Mouse (Mus musculus) G1E (cell line): ENCODE data around the gene Ccpg1.

ENCODE experiments used
- CTCF ChIP-seq: IDR thresholded peaks from 2 replicates; pipeline ENCODE4 v1.5.1; 2012; ENCODE audit warnings: low read depth, low read length, inconsistent platforms, mixed read lengths
- GATA1 ChIP-seq: IDR thresholded peaks from 2 replicates; pipeline ENCODE4 v1.6.1; 2012; ENCODE audit warnings: borderline replicate concordance, low read length, inconsistent platforms, mixed read lengths
- GATA2 ChIP-seq: IDR thresholded peaks from 2 replicates; pipeline ENCODE4 v1.6.1; 2012; ENCODE audit warnings: low read depth, low read length, inconsistent platforms, borderline replicate concordance
- POLR2AphosphoS5 ChIP-seq: IDR thresholded peaks from 2 replicates; pipeline ENCODE4 v1.6.1; 2012; ENCODE audit warnings: low read depth, low read length, inconsistent platforms; ENCODE audit not compliant: insufficient replicate concordance
- TAL1 ChIP-seq: conservative IDR thresholded peaks from 2 replicates; pipeline ENCODE4 v1.6.1; 2012; ENCODE audit warnings: low read depth, low read length, inconsistent platforms, mixed read lengths

GRCm38 (mm10) chr9:72944286-72944685, 40.9 kb upstream of the Ccpg1 start:
- no peak for TF ChIP-seq GATA1
- no peak for TF ChIP-seq CTCF
- TF ChIP-seq POLR2AphosphoS5: no peak
- TF ChIP-seq TAL1: no peak
- TF ChIP-seq GATA2: no peak
